Mouse (Mus musculus): ENCODE data around the gene Osgin1. TPM values are rescaled to one million over a fixed set of nuclear protein-coding genes. Genes with fewer than 3 reads are reported as not detected.

The Osgin1 gene
- polyA plus RNA-seq, 1 experiment from 2014 or later: 0.63 TPM

DNA sequence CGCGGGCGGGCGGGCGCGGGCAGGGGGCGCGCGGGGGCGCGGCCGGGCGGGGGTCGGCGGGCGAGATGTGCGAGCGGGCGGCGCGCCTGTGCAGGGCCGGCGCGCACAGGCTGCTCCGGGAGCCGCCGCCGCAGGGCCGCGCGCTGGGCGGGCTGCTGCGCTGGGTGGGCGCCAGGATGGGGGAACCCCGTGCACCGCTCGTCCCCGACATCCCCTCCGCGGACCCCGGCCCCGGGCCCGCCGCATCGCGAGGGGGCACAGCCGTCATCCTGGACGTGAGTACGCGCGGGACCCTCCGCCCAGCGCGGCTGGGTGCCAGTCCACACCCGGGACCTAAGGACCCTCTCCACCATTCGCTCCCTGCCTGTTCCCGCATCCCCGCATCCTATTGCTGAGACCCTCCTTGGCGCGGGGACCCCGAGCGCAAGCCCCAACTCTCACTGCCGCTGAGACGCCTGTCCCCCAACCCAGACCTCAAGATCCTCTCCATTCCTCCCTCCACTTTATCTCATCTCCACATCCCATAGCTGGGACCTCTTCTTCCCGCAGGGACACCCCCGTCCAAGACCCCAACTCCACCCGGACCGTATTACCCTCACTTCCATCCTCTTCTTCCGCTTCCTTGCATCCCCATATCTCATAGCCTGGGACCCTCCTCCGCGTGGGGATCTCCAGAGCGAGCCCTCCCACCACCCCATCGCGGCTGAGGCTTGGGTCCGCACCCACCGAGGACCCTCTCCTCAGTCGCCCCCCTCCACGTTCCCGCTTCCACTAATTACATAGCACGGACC, 13.3 kb downstream of the Osgin1 start:
- WGBS: under 1% methylated on average over 44 of the region's 80 CpGs
- Histone ChIP-seq H3K27ac (ENCODE audit: low read depth, low read length) (peak overlapping the region; percentile 36), H3K4me3 (ENCODE audit: low read length) (peak overlapping the region; percentile 78), H3K4me2 (ENCODE audit: low read length) (peak overlapping the region; percentile 96), H3K4me1 (ENCODE audit: control insufficient read depth, insufficient read depth, low read depth, low read length) (peaks cover 4% of the 10 kb centered on the region; the same call in 1 of the 2 replicates), H3K36me3 (ENCODE audit: control insufficient read depth, insufficient read depth, low read length) (no peaks in the 10 kb centered on the region), H3K9me3 (ENCODE audit: control insufficient read depth, low read length) (no peaks in the 10 kb centered on the region), H3K9ac (ENCODE audit: low read depth, low read length) (peak overlapping the region; percentile 87), H3K27me3 (replicated peaks; ENCODE audit: control insufficient read depth, insufficient read depth, low read length) (0 out of 2 replicates have a peak, but pooled peaks cover 2% of the 10 kb centered on the region)
- ATAC-seq: peak; percentile 54

DNA sequence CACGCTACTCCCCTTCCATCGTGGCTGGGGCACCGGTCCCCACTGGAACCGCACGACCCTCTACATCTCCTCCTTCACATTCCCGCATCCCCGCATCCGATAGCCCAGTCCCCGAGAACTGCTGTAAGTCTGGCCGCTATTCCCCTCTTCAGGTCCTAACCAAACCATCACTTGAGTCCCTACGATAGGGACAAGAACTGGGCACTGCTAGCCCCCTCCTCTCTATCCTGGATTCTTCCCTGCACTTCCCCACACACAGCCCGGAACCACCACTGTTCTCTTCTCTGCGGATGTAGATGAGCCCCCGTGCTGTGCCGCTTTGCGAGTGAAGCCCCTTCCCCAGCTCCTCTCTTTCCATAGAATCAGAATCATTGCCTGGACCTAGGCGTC, 13.9 kb downstream of the Osgin1 start:
- no peak for ATAC-seq
- WGBS: 1% methylated on average over 17 of the region's 17 CpGs
- peak overlapping the region; percentile 87 for H3K9ac ChIP-seq (ENCODE audit: low read depth, low read length)

DNA sequence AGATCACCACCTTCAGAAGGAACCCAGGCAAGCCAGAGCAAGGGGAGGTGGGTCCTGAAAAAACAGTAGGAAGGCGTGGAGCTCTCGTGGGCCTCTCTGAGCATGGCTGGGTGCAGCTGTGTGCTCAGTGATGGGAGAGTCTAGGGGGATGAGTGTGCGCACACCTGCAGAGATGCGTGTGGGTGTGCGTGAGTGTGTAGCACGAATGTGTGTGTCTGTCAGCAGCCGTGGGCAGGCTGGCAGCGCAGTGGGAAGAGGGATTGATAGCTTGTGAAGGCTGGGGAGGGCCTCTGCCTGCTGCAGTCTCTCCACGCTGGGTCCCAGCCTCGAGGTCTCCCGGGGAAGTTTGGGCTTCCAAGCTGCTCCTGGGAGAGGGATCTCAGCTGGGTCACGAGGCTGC, 15.7 kb downstream of the Osgin1 start:
- H3K4me3 ChIP-seq (ENCODE audit: low read length): no peak overlapping the region
- H3K4me1 ChIP-seq (ENCODE audit: control insufficient read depth, insufficient read depth, low read depth, low read length): peaks cover 4% of the 10 kb centered on the region; the same call in 1 of the 2 replicates
- WGBS: 65% methylated on average over 12 of the region's 12 CpGs
- ATAC-seq: no peak
- H3K9me3 ChIP-seq (ENCODE audit: control insufficient read depth, low read length): no peaks in the 10 kb centered on the region
- no peaks in the 10 kb centered on the region for H3K36me3 ChIP-seq (ENCODE audit: control insufficient read depth, insufficient read depth, low read length)
- 0 out of 2 replicates have a peak overlapping the region, but pooled peaks have one; percentile 13 for H3K9ac ChIP-seq (ENCODE audit: low read depth, low read length)
- H3K4me2 ChIP-seq (ENCODE audit: low read length): no peak overlapping the region
- H3K27ac ChIP-seq (ENCODE audit: low read depth, low read length): no peak overlapping the region
- 0 out of 2 replicates have a peak, but pooled peaks cover 2% of the 10 kb centered on the region for H3K27me3 ChIP-seq (replicated peaks; ENCODE audit: control insufficient read depth, insufficient read depth, low read length)

More for the DNA sequence above, 13.9 kb downstream of the Osgin1 start:
- Histone ChIP-seq H3K4me3 (ENCODE audit: low read length) (peak overlapping the region; percentile 78), H3K27me3 (replicated peaks; ENCODE audit: control insufficient read depth, insufficient read depth, low read length) (0 out of 2 replicates have a peak, but pooled peaks cover 2% of the 10 kb centered on the region), H3K4me1 (ENCODE audit: control insufficient read depth, insufficient read depth, low read depth, low read length) (peaks cover 4% of the 10 kb centered on the region; the same call in 1 of the 2 replicates), H3K9me3 (ENCODE audit: control insufficient read depth, low read length) (no peaks in the 10 kb centered on the region), H3K36me3 (ENCODE audit: control insufficient read depth, insufficient read depth, low read length) (no peaks in the 10 kb centered on the region), H3K4me2 (ENCODE audit: low read length) (peak overlapping the region; percentile 96), H3K27ac (ENCODE audit: low read depth, low read length) (no peak overlapping the region)

DNA sequence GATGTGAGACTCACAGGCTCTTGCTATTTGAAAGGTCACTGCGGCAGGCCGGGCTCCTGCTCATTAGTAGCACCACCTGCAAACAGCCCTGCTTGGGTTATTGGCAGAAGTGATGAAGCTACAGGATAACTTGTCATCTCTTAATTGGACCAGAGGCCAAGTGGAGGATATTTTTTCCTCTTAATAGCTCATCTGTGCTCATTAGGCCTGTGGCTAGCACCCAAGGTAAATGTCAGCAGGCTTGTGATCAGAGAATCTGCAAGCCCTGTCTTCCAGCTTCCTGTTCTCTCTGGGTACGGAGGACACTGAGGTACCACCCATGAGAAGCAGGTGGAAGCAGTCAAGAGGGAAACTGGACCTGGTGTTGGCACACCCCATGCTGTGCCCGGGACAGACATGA, 17.2 kb downstream of the Osgin1 start:
- Histone ChIP-seq H3K4me1 (ENCODE audit: control insufficient read depth, insufficient read depth, low read depth, low read length) (peaks cover 3% of the 10 kb centered on the region; the same call in 1 of the 2 replicates), H3K27me3 (replicated peaks; ENCODE audit: control insufficient read depth, insufficient read depth, low read length) (0 out of 2 replicates have a peak, but pooled peaks cover 2% of the 10 kb centered on the region), H3K9ac (ENCODE audit: low read depth, low read length) (no peak overlapping the region), H3K36me3 (ENCODE audit: control insufficient read depth, insufficient read depth, low read length) (no peaks in the 10 kb centered on the region), H3K4me2 (ENCODE audit: low read length) (no peak overlapping the region), H3K4me3 (ENCODE audit: low read length) (no peak overlapping the region), H3K9me3 (ENCODE audit: control insufficient read depth, low read length) (no peaks in the 10 kb centered on the region), H3K27ac (ENCODE audit: low read depth, low read length) (no peak overlapping the region)
- WGBS: 72% methylated on average over 4 of the region's 4 CpGs
- no peak for ATAC-seq

DNA sequence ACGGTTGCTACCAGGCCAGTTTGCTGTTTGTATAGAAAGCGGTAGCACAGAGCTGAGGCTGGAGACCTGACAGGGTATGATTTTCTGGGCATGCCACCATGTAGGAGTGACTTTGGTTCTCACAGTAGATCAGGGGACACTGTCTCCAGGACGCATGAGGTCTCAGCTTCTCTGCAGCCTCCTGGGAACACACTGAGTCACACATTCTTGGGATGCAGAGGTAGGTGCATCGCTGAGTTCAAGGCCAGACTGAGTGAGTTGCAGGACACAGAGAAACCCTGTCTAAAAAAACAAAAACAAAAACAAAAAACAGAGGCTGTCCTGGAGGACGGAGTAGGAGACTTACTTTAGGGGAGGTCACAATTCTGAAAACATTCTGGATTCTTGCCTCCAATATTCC, 19.0 kb downstream of the Osgin1 start:
- 0 out of 2 replicates have a peak, but pooled peaks cover 2% of the 10 kb centered on the region for H3K27me3 ChIP-seq (replicated peaks; ENCODE audit: control insufficient read depth, insufficient read depth, low read length)
- H3K4me3 ChIP-seq (ENCODE audit: low read length): no peak overlapping the region
- no peak for ATAC-seq
- no peak overlapping the region for H3K4me2 ChIP-seq (ENCODE audit: low read length)
- no peak overlapping the region for H3K9ac ChIP-seq (ENCODE audit: low read depth, low read length)
- no peaks in the 10 kb centered on the region; the same call in 1 of the 2 replicates for H3K4me1 ChIP-seq (ENCODE audit: control insufficient read depth, insufficient read depth, low read depth, low read length)
- H3K27ac ChIP-seq (ENCODE audit: low read depth, low read length): no peak overlapping the region
- no peaks in the 10 kb centered on the region for H3K9me3 ChIP-seq (ENCODE audit: control insufficient read depth, low read length)
- no peaks in the 10 kb centered on the region for H3K36me3 ChIP-seq (ENCODE audit: control insufficient read depth, insufficient read depth, low read length)
- WGBS: 84% methylated on average over 5 of the region's 5 CpGs

DNA sequence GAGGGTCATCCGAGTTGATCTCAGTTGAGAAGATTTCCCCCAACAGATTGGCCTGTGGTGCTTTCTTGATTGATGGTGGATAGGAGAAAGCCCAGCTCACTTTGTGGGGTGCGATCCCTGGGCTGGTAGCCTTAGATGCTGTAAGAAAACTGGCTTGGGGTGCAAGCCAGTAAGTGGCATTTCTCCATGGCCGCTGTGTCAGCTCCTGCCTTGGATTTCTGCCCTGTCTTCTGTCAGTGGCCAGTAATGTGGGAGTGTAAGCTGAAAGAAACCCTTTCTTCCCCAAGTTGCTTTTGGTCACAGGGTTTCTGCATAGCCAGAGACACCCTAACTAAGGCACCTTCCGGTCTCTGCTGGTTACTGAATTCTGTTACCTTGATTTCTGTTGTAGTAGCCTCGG, 22.1 kb downstream of the Osgin1 start:
- Histone ChIP-seq H3K27ac (ENCODE audit: low read depth, low read length) (no peak overlapping the region), H3K9ac (ENCODE audit: low read depth, low read length) (no peak overlapping the region), H3K36me3 (ENCODE audit: control insufficient read depth, insufficient read depth, low read length) (no peaks in the 10 kb centered on the region), H3K4me2 (ENCODE audit: low read length) (no peak overlapping the region), H3K4me3 (ENCODE audit: low read length) (no peak overlapping the region), H3K27me3 (replicated peaks; ENCODE audit: control insufficient read depth, insufficient read depth, low read length) (no peaks in the 10 kb centered on the region), H3K4me1 (ENCODE audit: control insufficient read depth, insufficient read depth, low read depth, low read length) (peaks cover 5% of the 10 kb centered on the region; the same call in 1 of the 2 replicates), H3K9me3 (ENCODE audit: control insufficient read depth, low read length) (no peaks in the 10 kb centered on the region)
- WGBS: 85% methylated on average over 5 of the region's 5 CpGs
- no peak for ATAC-seq

DNA sequence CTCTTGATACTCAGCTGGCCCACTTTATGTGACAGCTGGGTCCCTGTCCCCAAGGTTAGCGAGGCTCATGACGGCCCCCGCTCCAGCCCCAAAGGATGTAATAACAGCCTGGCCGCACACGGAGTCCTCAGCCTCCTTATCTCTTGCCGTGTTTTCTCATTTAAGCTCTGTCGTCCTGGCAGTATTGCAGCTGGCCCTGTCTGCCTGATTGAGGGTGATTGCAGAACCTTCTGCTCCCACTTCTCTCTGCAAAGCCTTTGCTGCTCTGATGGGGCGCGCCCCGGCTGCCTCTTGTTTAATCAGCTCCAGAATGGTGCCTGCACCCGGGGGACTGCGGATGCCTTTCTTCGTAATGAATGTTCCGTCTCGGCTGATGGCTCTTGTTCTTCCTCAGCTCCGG, 25.8 kb downstream of the Osgin1 start:
- no peaks in the 10 kb centered on the region for H3K9me3 ChIP-seq (ENCODE audit: control insufficient read depth, low read length)
- H3K36me3 ChIP-seq (ENCODE audit: control insufficient read depth, insufficient read depth, low read length): no peaks in the 10 kb centered on the region
- H3K27me3 ChIP-seq (replicated peaks; ENCODE audit: control insufficient read depth, insufficient read depth, low read length): no peaks in the 10 kb centered on the region; the same call in 1 of the 2 replicates
- peak; percentile 54; the same call in 1 of the 2 replicates for ATAC-seq
- WGBS: 20% methylated on average over 16 of the region's 16 CpGs
- H3K4me1 ChIP-seq (ENCODE audit: control insufficient read depth, insufficient read depth, low read depth, low read length): peaks cover 7% of the 10 kb centered on the region; the same call in 1 of the 2 replicates
- no peak overlapping the region for H3K9ac ChIP-seq (ENCODE audit: low read depth, low read length)
- H3K27ac ChIP-seq (ENCODE audit: low read depth, low read length): no peak overlapping the region
- peak overlapping the region; percentile 3; the same call in 1 of the 2 replicates for H3K4me2 ChIP-seq (ENCODE audit: low read length)
- no peak overlapping the region for H3K4me3 ChIP-seq (ENCODE audit: low read length)

DNA sequence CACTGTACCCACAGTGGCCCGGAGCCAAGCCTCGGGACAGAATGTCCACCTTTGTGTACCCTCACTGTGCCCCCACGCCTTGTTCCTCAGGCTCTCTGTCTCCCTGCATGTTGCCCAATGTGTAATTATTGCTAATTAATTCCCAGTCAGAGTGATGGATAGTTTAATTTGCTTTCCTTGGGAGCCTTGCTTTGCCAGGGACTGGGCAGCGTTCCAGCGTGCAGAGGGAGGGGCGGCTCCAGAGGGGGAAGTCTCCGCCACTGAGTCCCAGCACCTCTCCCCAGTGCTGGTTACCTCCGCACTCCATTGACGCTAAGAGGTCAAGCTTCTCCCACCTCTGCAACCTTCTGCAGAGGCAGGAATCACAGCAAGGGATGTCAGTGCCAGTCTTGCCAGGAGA, 27.4 kb downstream of the Osgin1 start:
- Histone ChIP-seq H3K9me3 (ENCODE audit: control insufficient read depth, low read length) (no peaks in the 10 kb centered on the region), H3K36me3 (ENCODE audit: control insufficient read depth, insufficient read depth, low read length) (no peaks in the 10 kb centered on the region), H3K9ac (ENCODE audit: low read depth, low read length) (no peak overlapping the region), H3K4me3 (ENCODE audit: low read length) (no peak overlapping the region), H3K4me1 (ENCODE audit: control insufficient read depth, insufficient read depth, low read depth, low read length) (peaks cover 21% of the 10 kb centered on the region), H3K27me3 (replicated peaks; ENCODE audit: control insufficient read depth, insufficient read depth, low read length) (no peaks in the 10 kb centered on the region; the same call in 1 of the 2 replicates), H3K27ac (ENCODE audit: low read depth, low read length) (no peak overlapping the region), H3K4me2 (ENCODE audit: low read length) (no peak overlapping the region)
- no peak; the same call in 1 of the 2 replicates for ATAC-seq
- 25% methylated on average over 9 of the region's 9 CpGs for WGBS

DNA sequence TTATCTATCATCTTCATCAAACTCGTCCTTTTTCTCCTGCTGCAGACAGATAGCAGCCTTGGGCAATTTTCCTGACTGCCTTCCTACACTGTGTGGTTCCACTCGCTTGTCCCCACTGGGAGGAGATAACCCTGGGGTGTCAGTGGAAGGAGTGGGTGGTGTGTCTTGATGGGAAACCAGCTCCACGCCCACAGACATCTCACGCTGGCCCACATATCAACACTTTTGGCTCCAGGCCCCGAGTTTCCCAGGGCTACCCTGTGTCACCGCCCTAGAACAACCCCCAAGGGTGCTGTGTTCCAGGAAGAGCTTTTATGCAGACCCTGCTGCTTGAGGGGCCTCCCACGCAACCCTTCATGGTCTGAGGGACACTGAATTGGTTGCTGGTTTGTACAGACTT, 29.8 kb downstream of the Osgin1 start:
- Histone ChIP-seq H3K4me3 (ENCODE audit: low read length) (no peak overlapping the region), H3K4me2 (ENCODE audit: low read length) (no peak overlapping the region), H3K27me3 (replicated peaks; ENCODE audit: control insufficient read depth, insufficient read depth, low read length) (no peaks in the 10 kb centered on the region; the same call in 1 of the 2 replicates), H3K27ac (ENCODE audit: low read depth, low read length) (no peak overlapping the region), H3K4me1 (ENCODE audit: control insufficient read depth, insufficient read depth, low read depth, low read length) (peaks cover 26% of the 10 kb centered on the region), H3K36me3 (ENCODE audit: control insufficient read depth, insufficient read depth, low read length) (no peaks in the 10 kb centered on the region), H3K9me3 (ENCODE audit: control insufficient read depth, low read length) (no peaks in the 10 kb centered on the region), H3K9ac (ENCODE audit: low read depth, low read length) (no peak overlapping the region)
- 39% methylated on average over 7 of the region's 7 CpGs for WGBS
- no peak for ATAC-seq

Data from hindbrain, embryonic 16.5 days (tissue).